Comparison of ENCODE assay signal across 1 mouse cellular context in genomic region chr8:33066168-33066567, GRCm38 (mm10).
TF ChIP-seq lines count a peak whose summit lies in the region.

No protein-coding gene starts in this region.

TF ChIP-seq in MEL, 35 proteins besides CTCF, POLR2A, EP300 and RAD21 (continued from another document):
- TF ChIP-seq JUND (IDR thresholded peaks at IDR 0.05; ENCODE audit: low read depth, low read length) (no peak), UBTF (IDR thresholded peaks at IDR 0.05; ENCODE audit: borderline replicate concordance, insufficient read depth, low read depth, low read length) (no peak), POLR2AphosphoS2 (IDR thresholded peaks at IDR 0.05; ENCODE audit: low read length) (no peak)
